Mouse (Mus musculus) lung, embryonic 14.5 days (tissue): ENCODE results near the gene Fam49a. TPM values are rescaled to one million over a fixed set of nuclear protein-coding genes. Genes with fewer than 3 reads are reported as not detected.
"Not testable (repeated sequence)": the region's sequence is repeated elsewhere in the genome, so short reads cannot be mapped to it uniquely, and the experiment has no call there.

Experiments
- ATAC-seq: fragments of 200-750 bp; cut with Nextera tagmentation; 2 replicates; pipeline ENCODE4 v1.8.0; 2017; ENCODE audit warnings: mild to moderate bottlenecking, moderate TSS enrichment, moderate library complexity; ENCODE audit not compliant: insufficient read depth
- DNase-seq: peaks from one replicate; pipeline ENCODE4 v3.0.0-alpha.2; 2015
- H3K27ac ChIP-seq: fragments of 300-500 bp; sonication (generic); 2 replicates; pipeline ENCODE4 v1.5.1; 2014; ENCODE audit warnings: low read depth, mild to moderate bottlenecking, moderate library complexity
- H3K27me3 ChIP-seq: fragments of 300-500 bp; sonication (generic); 2 replicates; pipeline ENCODE4 v1.6.1; 2014; ENCODE audit warnings: low read length, control low read depth; ENCODE audit not compliant: insufficient read depth
- H3K36me3 ChIP-seq: fragments of 300-500 bp; sonication (generic); 2 replicates; pipeline ENCODE4 v1.6.1; 2014; ENCODE audit warnings: control low read depth; ENCODE audit not compliant: insufficient read depth
- H3K4me1 ChIP-seq: fragments of 300-500 bp; sonication (generic); 2 replicates; pipeline ENCODE4 v1.6.1; 2014; ENCODE audit warnings: antibody characterized with exemption, control low read depth; ENCODE audit not compliant: insufficient read depth
- H3K4me2 ChIP-seq: fragments of 300-500 bp; sonication (generic); 2 replicates; pipeline ENCODE4 v1.6.1; 2014; ENCODE audit warnings: mild to moderate bottlenecking
- H3K4me3 ChIP-seq: fragments of 300-500 bp; sonication (generic); 2 replicates; pipeline ENCODE4 v1.5.1; 2014; ENCODE audit warnings: low read depth, low read length
- H3K9ac ChIP-seq: fragments of 300-500 bp; sonication (generic); 2 replicates; pipeline ENCODE4 v1.6.1; 2014
- H3K9me3 ChIP-seq: fragments of 300-500 bp; sonication (generic); 2 replicates; pipeline ENCODE4 v1.6.1; 2016; ENCODE audit warnings: low read depth, low read length, control low read depth
- CTCF ChIP-seq: IDR thresholded peaks from 2 replicates; pipeline ENCODE4 v1.5.1; 2016; ENCODE audit warnings: antibody characterized with exemption, low read depth
- WGBS: fragments of 180-500 bp; shearing (Covaris S2); extraction: QIAGEN DNeasy Blood & Tissue Kit; methylation state at CpG from one replicate; pipeline ENCODE4 v1.1.7; 2014; 5-methylcytosine and 5-hydroxymethylcytosine counted together
- polyA plus RNA-seq: library from polyadenylated mRNA; unstranded; fragments of >200 nt; fragmentation: Nextera tagmentation; extraction: Ambion mirVana; gene quantifications from 2 replicates; pipeline ENCODE4 v1.2.1, GENCODE M21; 2014

Gene Fam49a
- polyA plus RNA-seq, 1 experiment from 2014 or later = 14.9 TPM

DNA sequence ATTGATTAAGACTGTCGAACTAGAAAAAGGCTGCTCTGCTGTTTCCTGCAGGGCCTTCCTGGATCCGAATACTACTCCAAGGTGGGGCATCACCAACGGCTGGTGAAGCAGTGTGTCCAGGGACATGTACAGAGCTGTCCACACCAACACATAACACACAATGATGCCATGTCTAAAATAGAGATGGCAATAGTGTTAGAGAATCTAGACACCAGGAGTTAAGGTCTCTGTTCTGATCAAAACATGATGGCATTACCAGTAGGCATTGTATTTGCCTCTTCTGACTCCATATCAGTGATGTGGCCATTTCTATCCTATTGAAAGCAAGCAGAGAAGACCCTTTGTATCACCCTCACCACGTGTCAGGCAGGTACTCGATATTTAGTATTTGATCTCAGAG lies 61.1 kb downstream of the Fam49a start:
- no peak for TF ChIP-seq CTCF
- 0 out of 2 replicates have a peak, but pooled peaks have one; percentile 1 for ATAC-seq
- Histone ChIP-seq H3K27me3 (no peaks in the 10 kb centered on the region), H3K9me3 (no peaks in the 10 kb centered on the region), H3K36me3 (no peaks in the 10 kb centered on the region), H3K9ac (no peak overlapping the region), H3K27ac (no peak overlapping the region), H3K4me1 (no peaks in the 10 kb centered on the region), H3K4me3 (no peak overlapping the region), H3K4me2 (no peak overlapping the region)
- WGBS = 82% methylated on average over 5 of the region's 5 CpGs
- DNase-seq = no peak

DNA sequence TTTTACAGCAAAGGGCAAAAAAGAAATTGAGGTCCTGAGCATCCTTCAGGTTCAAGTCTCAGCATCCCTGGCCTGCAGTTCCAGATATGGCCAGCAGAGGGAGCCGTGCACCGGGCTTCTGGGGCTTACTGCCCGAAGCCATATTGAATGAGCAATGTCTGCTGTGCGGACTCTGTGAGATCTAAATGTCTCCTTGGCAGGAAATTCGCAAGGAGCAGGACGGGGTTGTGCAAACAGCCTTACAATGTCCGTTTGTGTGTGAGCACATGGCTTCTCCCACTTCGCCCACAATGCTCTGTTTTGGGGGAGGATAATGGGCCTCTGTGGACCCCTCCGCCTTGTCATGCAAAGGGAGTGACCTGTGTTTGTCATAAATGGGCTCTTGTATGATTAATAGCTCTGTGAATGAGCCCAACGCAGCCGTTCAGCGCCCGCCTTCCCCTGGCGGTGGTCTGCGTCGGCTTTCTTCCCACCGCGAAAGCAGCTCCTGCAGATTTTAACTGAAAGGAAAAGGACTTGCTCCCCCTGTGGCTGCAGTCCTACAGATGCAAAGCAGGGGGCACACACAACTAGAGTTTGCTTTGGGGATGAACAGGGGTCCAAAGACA lies 61.8 kb downstream of the Fam49a start:
- peak; percentile 93 for ATAC-seq
- Histone ChIP-seq H3K9me3 (no peaks in the 10 kb centered on the region), H3K4me2 (peak overlapping the region; percentile 68), H3K9ac (peak overlapping the region; percentile 34; the same call in 1 of the 2 replicates), H3K36me3 (no peaks in the 10 kb centered on the region), H3K4me3 (peak overlapping the region; percentile 33), H3K27me3 (no peaks in the 10 kb centered on the region), H3K4me1 (no peaks in the 10 kb centered on the region), H3K27ac (peak overlapping the region; percentile 90)
- DNase-seq = peak; percentile 96
- 6% methylated on average over 18 of the region's 18 CpGs for WGBS
- peak; percentile 99 for TF ChIP-seq CTCF

- not testable (repeated sequence) for H3K27me3 ChIP-seq, H3K4me1 ChIP-seq, H3K4me3 ChIP-seq, ATAC-seq, H3K36me3 ChIP-seq, DNase-seq, H3K9ac ChIP-seq, H3K9me3 ChIP-seq
- WGBS = 88% methylated on average over 19 of the region's 22 CpGs
- peak overlapping the region; percentile 90; the same call in 1 of the 2 replicates for H3K27ac ChIP-seq
- H3K4me2 ChIP-seq = peak overlapping the region; percentile 68
These were observed 62.3 kb downstream of the Fam49a start for GRCm38 (mm10) chr12:12324266-12324665.

DNA sequence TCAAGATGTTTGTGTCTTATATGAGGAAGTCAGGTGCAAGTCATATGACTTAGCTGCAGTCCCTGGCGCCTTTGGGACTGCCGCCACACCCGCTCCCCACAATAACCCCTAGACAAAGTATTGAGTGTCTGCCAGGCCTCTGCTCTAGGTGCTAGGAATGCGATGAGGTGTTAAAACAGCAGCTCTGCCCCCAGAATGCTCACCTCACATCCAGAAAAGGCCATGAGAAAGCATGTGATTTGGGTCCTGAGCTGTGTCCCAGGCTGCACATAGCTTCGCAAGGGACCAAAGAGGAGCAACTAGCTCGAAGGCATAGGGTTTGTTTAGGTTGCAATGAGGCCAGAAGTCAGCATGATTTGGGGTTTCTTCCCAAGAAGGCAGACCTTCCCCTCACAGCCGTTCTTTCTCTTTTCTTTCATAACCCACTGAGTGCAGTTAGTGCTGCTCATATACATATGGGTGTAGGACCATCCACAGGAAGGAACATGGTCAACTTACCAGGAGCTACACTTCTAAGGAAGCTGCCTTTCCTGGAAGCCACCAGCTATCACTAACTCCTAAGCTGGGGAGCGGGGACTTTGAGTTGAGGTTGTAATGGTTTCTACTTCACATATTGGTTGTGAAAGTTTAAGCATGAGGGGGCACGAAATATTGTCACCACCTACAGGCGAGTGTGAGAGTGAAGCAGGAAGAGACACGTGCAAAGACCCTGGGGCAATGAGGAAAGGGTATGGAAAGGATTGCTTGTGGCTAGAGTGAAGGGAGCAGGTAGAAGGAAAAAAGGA lies 71.8 kb downstream of the Fam49a start:
- Histone ChIP-seq H3K4me2 (no peak overlapping the region), H3K27ac (no peak overlapping the region), H3K27me3 (no peaks in the 10 kb centered on the region), H3K9ac (no peak overlapping the region), H3K4me3 (no peak overlapping the region), H3K9me3 (no peaks in the 10 kb centered on the region), H3K36me3 (no peaks in the 10 kb centered on the region), H3K4me1 (no peaks in the 10 kb centered on the region)
- no peak for ATAC-seq
- no peak for TF ChIP-seq CTCF
- WGBS = 89% methylated on average over 11 of the region's 11 CpGs
- no peak for DNase-seq

DNA sequence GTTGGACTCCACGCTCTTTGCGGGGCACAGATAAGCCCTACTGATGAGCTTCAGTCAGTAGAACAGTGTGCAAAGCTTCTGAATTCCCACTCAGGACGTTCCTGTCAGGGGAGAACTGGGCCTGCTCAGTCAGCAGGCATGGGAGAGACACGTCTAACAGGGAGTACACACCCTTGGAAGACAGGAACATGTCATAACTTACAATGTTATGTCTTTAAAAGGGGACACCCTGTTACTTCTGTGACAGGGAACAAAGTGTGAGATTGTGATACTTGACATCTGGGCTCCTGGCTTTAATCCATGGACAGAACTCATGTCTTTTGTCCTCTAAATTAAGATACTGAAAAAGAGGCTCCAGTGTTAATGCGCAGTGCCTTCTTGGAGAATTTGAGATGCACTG lies 72.5 kb downstream of the Fam49a start:
- no peak overlapping the region for H3K27ac ChIP-seq
- no peaks in the 10 kb centered on the region for H3K4me1 ChIP-seq
- H3K9ac ChIP-seq = no peak overlapping the region
- H3K9me3 ChIP-seq = no peaks in the 10 kb centered on the region
- no peaks in the 10 kb centered on the region for H3K36me3 ChIP-seq
- TF ChIP-seq CTCF = no peak
- DNase-seq (peak; percentile 76), ATAC-seq (peak; percentile 66; the same call in 1 of the 2 replicates)
- 58% methylated on average over 5 of the region's 5 CpGs for WGBS
- no peaks in the 10 kb centered on the region for H3K27me3 ChIP-seq
- no peak overlapping the region for H3K4me2 ChIP-seq
- no peak overlapping the region for H3K4me3 ChIP-seq

DNA sequence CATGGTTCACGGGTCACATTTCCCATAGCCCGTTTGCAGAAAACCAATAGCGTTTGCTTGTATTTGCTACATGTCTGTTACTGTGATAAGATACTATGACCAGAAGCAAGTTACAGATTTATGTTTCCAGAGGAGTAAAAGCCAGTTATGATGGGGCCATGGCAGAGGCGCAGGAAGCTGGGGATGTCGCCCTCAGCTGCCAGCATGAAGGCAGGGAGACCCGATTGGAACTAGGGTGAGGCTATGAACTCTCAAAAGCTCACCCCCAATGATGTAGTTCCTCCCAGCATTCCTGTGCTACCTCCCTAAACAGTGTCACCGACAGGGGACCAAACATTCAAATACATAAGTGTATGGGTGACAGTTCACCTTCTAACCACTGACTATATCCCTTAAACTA lies 73.6 kb downstream of the Fam49a start:
- Histone ChIP-seq H3K9me3 (no peaks in the 10 kb centered on the region), H3K27me3 (no peaks in the 10 kb centered on the region), H3K4me1 (no peaks in the 10 kb centered on the region), H3K4me3 (no peak overlapping the region), H3K27ac (no peak overlapping the region), H3K4me2 (no peak overlapping the region), H3K36me3 (no peaks in the 10 kb centered on the region), H3K9ac (no peak overlapping the region)
- DNase-seq = no peak
- no peak for ATAC-seq
- WGBS = 84% methylated on average over 7 of the region's 7 CpGs
- no peak for TF ChIP-seq CTCF

DNA sequence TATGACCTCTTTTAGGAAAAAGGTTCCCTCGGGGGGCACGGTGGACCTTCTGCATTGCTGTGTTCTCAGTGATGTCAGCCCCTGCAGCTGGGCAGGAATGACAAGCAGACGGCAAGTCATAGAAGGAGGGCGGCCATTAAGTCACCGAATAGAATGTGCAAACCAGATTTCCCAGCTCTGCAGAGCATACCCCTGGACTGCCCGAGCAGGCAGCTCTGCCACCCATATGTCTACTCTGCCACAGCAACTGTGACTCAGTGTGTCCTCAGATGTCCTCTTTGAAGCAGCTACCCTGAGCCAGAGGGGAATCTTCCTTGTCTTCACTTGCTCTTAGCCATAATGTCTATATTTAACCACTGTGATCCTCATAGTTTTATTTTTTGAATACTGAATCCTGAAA lies 75.4 kb downstream of the Fam49a start:
- H3K27me3 ChIP-seq = no peaks in the 10 kb centered on the region
- WGBS = 83% methylated on average over 6 of the region's 6 CpGs
- no peaks in the 10 kb centered on the region for H3K36me3 ChIP-seq
- DNase-seq (no peak), ATAC-seq (no peak)
- no peak overlapping the region for H3K27ac ChIP-seq
- no peak overlapping the region for H3K9ac ChIP-seq
- H3K4me1 ChIP-seq = no peaks in the 10 kb centered on the region
- no peak for TF ChIP-seq CTCF
- H3K4me2 ChIP-seq = no peak overlapping the region
- no peak overlapping the region for H3K4me3 ChIP-seq
- H3K9me3 ChIP-seq = no peaks in the 10 kb centered on the region
